ENCODE assay signal across 35 mouse cellular contexts in genomic region chr16:91188304-91188703, GRCm38 (mm10). TPM values are rescaled to one million over a fixed set of nuclear protein-coding genes. Genes with fewer than 3 reads are reported as not detected.
"Had no signal": no experiment of that assay in that cellular context is flagged by ENCODE, and none has a peak within 500 bp of the region (broad histone marks: within the 10 kb centered on the region; RNA-seq: fewer than 3 reads in every experiment).

No protein-coding gene starts in this region.

- DNase-seq: gastrocnemius, postnatal 14 days; heart, adult 18-20 months; heart, postnatal 10 days; heart, postnatal 36 days; kidney, adult 11 months; kidney, adult 2 months; kidney, adult 9 months; kidney, postnatal 14 days; kidney, postnatal 36 days; layer of hippocampus, adult 9-11 months; layer of hippocampus, postnatal 36 days; left cerebral cortex, postnatal 4 days had no signal

- H3K4me1 ChIP-seq: heart, embryonic 10.5 days; heart, embryonic 12.5 days; kidney, embryonic 15.5 days; limb, embryonic 13.5 days; limb, embryonic 15.5 days; liver, embryonic 12.5 days had no signal

- H3K36me3 ChIP-seq: heart, embryonic 10.5 days; heart, embryonic 12.5 days; hindbrain, embryonic 13.5 days; hindbrain, embryonic 15.5 days; kidney, embryonic 15.5 days; limb, embryonic 13.5 days; limb, embryonic 15.5 days; liver, embryonic 12.5 days had no signal

- H3K4me3 ChIP-seq: heart, embryonic 10.5 days; heart, embryonic 12.5 days; hindbrain, embryonic 13.5 days; hindbrain, embryonic 15.5 days; kidney, embryonic 15.5 days; limb, embryonic 13.5 days; limb, embryonic 15.5 days; liver, embryonic 12.5 days had no signal

- H3K27me3 ChIP-seq: liver, embryonic 12.5 days had no signal

- H3K27ac ChIP-seq: heart, embryonic 10.5 days; hindbrain, embryonic 13.5 days; hindbrain, embryonic 15.5 days; hindbrain, postnatal 0 days; kidney, embryonic 15.5 days; kidney, postnatal 0 days; limb, embryonic 13.5 days; limb, embryonic 15.5 days; liver, embryonic 12.5 days; liver, embryonic 14.5 days had no signal

RNA-seq across cellular contexts. Expression of gene Olig2, which starts 37.0 kb away (rescaled TPM):
- total RNA-seq: gastrocnemius, adult 8-10 months; gastrocnemius, postnatal 14 days; gastrocnemius, postnatal 4 days; granulocyte monocyte progenitor cell, adult 5-6 weeks; heart, adult 18-20 months; heart, adult 8-10 months; heart, postnatal 10 days; heart, postnatal 36 days; hematopoietic stem cell, adult 5-6 weeks; liver, adult 2 months had no signal
- polyA plus RNA-seq: heart, embryonic 10.5 days; heart, embryonic 12.5 days; heart, embryonic 14.5 days; heart, embryonic 16.5 days; intestine, embryonic 14.5 days; intestine, embryonic 16.5 days; kidney, embryonic 15.5 days; kidney, postnatal 0 days; large intestine, adult 2 months; limb, embryonic 11.5 days; limb, embryonic 13.5 days; limb, embryonic 15.5 days; liver, adult 2 months; liver, embryonic 12.5 days; liver, embryonic 14.5 days had no signal
